Mouse (Mus musculus): ENCODE results near the gene Slc9a3. TPM values are rescaled to one million over a fixed set of nuclear protein-coding genes. Genes with fewer than 3 reads are reported as not detected.
A peak's percentile ranks its signal among the peaks of the same experiment; 100 is the strongest.

Slc9a3 gene
- total RNA-seq, 4 experiments from 2014 or later = 2.0 to 2.7 (median 2.4) TPM

DNA sequence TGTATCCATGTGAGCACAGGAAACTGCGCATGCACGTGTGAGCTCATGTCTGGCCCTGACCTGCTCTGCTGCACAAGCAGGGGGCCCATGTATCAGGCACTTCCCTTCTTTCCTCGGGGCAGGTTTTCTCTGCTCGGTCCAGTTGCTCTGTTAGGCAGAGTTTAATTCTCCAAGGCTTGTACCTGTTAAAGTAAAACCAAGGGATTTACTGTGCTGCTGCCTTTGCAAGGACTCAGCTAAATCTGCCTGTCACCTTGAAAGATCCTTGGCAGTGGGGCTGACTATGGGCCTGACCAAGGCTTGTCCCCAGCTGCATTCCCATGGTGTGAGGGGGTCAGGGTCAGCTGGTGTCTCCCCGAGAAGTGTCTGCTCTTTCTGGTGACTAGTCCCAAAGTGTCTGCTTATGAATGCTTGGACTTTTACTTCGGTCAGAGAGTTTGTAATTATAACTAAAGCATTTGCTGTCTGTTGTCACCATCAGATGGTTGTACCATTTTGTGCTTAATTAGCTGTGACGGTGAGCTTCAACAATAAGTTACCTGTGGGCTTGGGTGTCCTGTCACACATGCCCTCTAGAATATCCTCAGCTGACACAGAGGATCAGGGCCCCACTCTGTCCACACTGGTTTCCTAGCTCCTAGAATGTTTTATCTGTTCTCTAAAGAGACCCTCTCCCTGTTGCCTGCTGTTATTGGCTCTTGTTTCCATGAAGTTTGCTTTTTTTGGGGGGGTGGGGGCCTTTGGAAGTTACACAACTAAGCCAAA is 23.0 kb downstream of the Slc9a3 start:
- no peak for DNase-seq (ENCODE audit: low spot score in 2 of 2)

DNA sequence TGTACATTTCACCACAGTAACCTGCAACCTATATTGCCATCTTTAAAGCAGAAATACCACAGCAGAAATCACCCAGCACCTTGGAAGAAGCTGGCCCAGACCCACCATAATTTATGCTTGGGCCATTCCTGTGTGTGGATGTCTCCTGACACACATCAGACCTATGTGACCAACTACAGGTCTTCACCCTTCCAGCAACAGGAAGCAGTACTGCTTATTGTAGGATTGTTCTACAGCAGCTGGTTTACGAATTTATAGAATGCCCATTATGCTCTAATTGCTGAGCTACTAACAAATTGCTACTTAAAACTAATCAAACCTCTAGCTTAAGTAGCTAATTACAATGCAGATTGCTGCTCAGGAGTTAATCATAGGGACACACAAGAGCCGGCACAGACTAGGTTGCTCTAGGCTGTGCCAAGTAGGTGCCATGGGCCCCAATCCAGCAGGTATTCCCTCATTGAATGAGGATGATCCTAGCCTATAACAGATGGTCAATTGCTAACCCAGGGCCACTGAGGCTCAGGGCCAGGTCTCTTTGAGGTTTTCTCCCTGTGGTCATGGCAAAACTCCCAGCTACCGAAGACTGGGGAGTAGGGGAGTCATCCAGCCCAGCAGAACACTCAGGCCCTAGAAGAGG is 24.8 kb downstream of the Slc9a3 start:
- no peak for DNase-seq (ENCODE audit: low spot score in 2 of 2)

DNA sequence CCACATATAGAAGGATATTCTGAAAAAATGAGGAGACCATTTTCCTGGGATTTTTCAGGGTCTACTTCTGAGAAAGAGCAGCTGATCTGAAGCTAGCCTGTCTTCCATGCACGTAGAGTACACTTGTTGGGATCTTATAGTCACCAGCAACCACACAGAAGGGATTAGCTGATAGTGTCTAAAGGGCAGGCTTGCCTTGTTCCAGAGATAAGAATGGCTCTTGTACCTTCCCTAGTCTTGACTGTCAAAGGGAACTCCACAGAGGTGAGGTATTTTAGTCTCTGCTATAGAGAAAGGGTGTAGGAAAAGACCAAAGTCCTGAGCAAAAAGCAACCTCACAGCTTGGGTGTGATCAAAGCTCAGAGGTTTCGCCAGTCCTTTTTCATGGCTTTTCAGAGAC is 26.1 kb downstream of the Slc9a3 start:
- no peak for DNase-seq (ENCODE audit: low spot score in 2 of 2)

DNA sequence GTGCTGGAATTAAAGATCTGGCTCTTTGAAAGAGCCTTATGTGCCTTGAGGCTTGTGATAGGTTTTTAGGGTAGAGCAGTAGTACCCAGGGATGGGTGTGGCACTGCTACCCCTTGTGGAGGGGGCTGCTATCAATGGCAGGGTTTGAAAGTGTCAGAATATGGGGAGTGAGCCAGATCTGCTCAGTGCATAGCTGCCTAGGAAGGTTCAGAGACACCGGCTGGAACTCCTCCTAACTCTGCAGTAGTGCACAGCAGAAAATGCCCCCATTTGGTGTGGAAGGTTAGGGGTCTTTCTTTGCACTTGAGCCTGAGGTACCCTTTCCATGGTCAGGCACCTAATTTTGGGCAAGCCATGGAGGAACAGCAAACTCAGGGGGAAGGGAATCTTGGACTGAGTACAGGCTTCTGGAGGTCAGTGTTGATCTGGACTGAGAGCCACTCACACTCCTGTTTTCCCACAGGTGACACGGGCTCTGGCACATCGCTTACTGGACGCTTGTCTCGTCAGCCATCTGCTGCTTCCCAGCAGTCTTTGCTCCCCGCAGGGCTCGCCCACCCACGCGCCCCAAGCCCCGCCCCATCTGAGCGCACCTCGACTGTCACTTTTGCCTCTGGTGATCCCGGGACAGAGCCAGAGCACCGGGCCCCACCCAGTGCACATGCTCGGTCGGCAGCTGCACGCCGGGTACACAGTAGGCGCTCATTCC is 45.2 kb downstream of the Slc9a3 start:
- peak; percentile 23 to 28 for DNase-seq (ENCODE audit: low spot score in 2 of 2)

DNA sequence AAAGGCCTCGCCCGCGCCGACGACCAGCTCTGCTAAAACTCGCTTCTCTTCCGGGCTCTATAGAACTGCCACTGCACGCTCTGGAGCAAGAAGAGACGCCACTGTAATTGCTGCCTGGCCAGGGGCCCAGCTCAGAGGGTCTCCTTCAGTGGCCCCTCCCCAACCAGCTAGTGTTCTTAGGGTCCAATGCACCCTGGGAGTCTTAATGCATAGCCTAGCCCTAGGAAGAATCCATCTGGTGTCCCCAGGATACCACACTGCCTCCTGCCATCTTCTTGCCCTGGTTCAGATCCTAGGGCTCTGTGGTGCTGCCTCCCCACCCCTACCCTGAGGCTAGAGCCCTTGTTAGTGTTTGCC is 45.8 kb downstream of the Slc9a3 start:
- DNase-seq (ENCODE audit: low spot score in 2 of 2) = no peak

DNA sequence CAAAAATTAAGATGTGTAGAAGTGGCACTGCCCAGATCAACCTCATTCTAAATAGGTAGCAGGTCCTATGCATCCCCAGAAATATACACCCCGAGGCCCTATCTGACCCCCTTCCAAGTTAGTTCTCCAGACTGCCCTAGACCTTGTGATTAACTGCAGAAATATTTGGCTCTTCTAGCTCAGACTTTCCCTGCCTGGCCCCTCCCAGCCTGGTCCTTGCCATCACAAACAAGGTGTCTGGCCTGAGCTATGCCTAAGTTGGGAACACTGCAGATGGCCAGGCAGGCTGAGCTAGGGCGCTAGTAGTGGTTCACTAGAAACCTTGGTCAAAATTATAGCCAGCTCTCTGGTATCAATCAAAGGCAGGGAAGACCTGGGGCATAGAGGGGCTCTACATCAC is 46.2 kb downstream of the Slc9a3 start:
- DNase-seq (ENCODE audit: low spot score in 2 of 2) = no peak

DNA sequence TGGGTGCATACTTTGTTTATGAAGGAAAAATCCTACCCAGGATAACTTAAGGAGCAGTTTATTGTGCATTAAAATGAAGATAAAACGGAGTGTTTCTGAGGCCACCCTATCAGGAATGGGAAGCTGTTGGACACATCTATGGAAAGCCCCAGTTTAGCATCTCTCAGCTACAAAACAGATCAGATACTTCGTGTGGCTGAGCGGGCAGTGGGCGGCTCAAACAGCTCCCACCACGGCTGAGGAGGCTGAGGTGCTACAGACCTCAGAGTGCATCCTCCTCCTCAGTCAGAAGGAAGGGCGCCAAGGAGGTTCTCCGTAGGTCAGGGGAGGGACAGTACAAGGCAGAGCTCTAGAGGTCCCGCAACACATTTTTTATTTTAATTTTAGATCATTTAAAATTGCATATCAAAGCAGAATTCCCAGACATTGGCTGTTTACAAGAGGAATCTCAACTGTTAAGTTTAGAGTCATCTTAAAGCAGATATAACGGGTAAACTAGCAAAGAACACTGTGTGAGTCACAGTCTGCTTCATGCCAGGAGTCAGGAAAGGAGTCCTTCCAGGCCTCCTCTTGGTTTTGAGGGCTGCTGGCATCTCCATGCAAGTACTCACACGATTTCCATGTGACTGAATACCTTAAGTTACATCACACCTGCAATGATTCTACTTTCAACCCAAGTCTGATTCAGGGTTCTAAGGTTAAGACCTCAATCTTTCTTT is 48.3 kb downstream of the Slc9a3 start:
- no peak for DNase-seq (ENCODE audit: low spot score in 2 of 2)

DNA sequence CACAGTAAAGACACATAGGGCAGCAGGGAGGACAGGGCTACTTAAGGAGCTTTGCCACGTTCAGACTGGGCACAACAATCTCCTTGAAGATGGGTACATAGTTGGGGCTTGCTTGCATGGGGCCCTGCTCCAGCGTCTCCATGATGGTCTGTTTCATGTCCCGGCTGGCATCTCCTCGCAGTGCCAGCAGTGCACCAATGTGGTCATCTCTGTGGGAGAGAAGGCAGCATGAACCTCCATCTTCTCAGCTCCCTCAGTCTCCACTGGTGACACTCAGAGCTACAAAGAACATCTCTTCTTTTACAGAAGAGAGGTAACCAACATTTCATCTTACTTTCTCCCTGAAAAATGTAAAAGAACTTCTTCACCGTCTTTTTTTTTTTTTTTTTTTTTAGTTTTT is 50.8 kb downstream of the Slc9a3 start:
- no peak for DNase-seq (ENCODE audit: low spot score in 2 of 2)

DNA sequence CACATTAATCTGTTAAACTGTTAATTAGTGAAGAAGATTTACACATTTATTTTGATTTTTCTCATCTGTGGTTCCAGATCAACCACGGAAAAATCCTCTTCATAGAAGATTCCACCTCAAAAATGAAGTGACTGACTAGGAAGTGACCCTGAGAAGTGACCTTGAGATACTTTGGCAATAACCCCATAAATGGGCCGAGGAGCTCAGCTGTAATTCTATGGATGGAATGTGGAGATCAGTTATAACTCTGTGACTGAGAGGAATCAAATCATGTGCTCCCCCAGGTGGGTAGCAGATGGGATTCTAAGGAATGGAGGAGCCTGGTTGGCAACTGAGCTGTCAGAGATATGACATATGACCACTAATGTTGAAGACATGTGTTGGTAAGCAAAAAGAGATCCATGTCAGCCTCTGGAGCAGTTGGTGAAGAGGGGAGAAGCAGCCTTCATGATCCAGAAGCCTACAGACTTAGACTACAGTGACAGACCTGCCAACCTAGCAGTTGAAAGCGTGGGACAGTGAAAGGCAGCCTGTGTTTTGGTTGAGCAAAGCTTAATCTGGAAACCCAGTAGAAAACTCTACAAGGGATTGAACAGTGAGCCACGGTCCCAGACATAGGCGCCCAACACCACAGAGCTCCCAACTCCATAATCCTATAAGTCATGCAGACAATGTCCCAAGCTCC is 61.9 kb downstream of the Slc9a3 start:
- DNase-seq (ENCODE audit: low spot score in 2 of 2) = no peak

DNA sequence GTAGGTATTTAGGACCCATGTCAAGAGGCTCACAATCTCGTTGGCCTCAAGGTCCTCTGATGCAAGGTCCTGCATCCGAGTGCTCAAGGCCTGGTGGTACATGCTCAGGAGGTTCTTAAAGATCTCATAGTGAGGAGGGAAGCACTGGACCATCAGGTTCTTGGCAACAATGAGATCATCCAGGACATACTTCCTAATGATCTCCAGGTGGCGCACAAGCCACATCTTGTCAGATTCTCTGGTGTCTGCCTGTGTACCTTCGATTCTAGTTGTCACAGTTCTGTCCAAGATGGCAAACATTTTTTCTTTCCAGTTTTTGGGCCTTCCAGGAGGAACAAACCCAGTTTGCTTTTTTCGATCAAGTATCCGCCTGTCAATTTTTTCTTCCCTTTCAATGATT is 71.4 kb downstream of the Slc9a3 start:
- DNase-seq (ENCODE audit: low spot score in 2 of 2) = no peak

DNA sequence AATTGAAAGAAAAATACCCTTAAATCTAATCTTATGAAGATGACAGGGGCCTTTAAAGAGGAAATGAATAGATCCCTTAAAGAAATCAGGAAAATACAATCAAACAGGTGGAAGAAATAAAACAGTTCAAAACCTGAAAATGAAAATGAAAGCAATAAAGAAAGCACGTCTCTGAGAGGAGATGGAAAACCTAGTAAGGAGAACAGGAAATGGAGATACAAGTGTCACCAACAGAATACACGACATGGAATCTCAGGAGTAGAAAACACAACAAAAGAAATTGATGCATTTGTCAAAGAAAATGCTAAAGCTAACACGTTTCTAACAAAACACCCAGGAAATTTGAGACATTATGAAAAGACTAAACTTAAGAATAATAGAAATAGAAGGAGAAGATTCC is 75.2 kb downstream of the Slc9a3 start:
- DNase-seq (ENCODE audit: low spot score in 2 of 2) = no peak

DNA sequence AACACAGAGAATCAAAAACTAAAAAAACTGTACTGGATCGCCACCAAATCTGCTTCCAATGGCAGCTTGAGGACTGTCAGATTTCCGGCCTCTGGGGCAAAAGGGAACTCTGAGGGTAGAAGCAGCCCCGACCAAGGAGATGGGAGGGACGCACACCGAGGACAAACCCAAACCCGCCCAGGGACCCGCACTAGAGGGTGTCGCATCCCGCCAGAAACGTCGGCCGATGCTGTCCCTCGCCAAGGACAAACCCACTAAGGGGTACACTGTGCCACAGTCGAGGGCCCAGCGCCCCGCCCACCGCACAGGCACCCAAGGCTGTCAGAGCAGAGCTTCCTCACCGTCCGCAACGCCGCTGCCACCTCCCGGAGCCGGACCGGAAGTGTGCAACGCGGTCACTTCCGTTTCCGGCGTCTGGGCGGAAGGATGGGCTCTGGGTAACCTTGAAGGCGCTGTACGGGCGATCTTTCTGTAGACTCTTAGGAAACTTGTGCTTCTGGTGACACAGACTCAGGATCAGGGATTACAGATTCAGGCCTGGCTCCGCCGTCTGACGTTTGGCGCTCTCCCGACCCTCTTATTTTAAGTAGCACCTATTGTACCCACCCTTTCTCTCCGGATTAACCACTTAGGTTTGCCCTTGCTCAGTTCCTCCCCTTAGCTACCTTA is 87.2 kb downstream of the Slc9a3 start, which contains the start of gene Exoc3:
Gene Exoc3 (minus strand): TSS at position 416 of the 669 bp plus-strand sequence.
- DNase-seq (ENCODE audit: low spot score in 2 of 2) = peak; percentile 82 to 86

DNA sequence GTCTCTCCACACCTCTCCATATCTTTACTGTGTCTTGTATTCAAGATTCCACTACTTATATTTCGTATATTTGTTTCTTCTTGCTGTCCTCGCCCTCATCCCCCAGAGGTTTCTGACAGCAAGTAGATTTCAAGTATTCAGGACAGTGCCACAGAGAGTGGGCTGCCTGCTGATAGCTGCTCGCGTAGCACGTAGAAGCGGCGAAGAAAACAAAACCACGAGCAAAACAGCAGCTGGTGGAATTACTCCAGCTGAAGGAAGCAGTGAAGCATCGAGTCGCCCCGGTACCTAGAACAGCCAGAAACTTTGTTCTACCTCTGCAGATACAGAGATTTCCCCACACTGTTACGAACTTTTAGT is 87.7 kb downstream of the Slc9a3 start:
- DNase-seq (ENCODE audit: low spot score in 2 of 2) = peak in 1 of 2 experiments; percentile 23

DNA sequence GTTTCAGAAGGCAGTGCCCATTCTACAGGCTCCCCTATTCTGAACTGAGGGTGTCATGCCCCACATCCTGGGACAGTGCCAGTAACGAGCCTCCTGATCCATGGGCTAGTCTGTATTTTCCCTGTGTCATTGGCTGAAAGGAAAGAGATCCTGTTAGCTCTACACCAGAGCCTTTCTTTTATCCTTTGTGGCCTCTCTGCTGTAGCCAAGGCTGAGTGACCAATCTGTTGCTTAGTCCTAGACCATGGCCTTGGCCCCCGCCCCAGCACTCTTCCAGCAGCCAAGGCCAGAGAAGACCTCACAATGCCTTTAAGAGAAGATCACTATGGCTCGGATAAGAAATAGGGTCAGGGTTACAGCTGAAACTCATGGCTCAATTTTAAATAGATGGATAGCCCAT is 97.2 kb downstream of the Slc9a3 start:
- no peak for DNase-seq (ENCODE audit: low spot score in 2 of 2)

Other genes starting within 250 kb of the Slc9a3 start
- gene Trip13, start 183.7 kb upstream of the Slc9a3 start, total RNA-seq (2022) = 1 to 10 TPM in 1 of 4 experiments, under 1 TPM in 3; 0.37 to 2.4 (median 0.70) TPM
- 10 to 100 TPM; 75.5 to 86.0 (median 76.3) TPM for gene Brd9, start 183.6 kb upstream of the Slc9a3 start, total RNA-seq (2022)
- gene Zdhhc11, start 157.6 kb upstream of the Slc9a3 start, total RNA-seq (2022) = not detected
- gene Tppp, start 112.0 kb upstream of the Slc9a3 start, total RNA-seq (2022) = 100 to 1,000 TPM; 315 to 345 (median 329) TPM
- gene Cep72, start 59.2 kb upstream of the Slc9a3 start, total RNA-seq (2022) = 1 to 10 TPM; 2.6 to 3.7 (median 2.9) TPM
- gene Exoc3, start 87.3 kb downstream of the Slc9a3 start, total RNA-seq (2022) = 10 to 100 TPM; 76.1 to 77.0 (median 76.6) TPM
- gene Ahrr, start 170.9 kb downstream of the Slc9a3 start, total RNA-seq (2022) = 1 to 10 TPM in 3 of 4 experiments, under 1 TPM in 1; 0.85 to 2.0 (median 1.2) TPM
- gene Pdcd6, start 196.1 kb downstream of the Slc9a3 start, total RNA-seq (2022) = 10 to 100 TPM; 80.1 to 87.1 (median 82.4) TPM
- gene Sdha, start 228.8 kb downstream of the Slc9a3 start, total RNA-seq (2022) = 100 to 1,000 TPM; 345 to 381 (median 357) TPM
- gene Ccdc127, start 228.9 kb downstream of the Slc9a3 start, total RNA-seq (2022) = 10 to 100 TPM; 78.1 to 94.3 (median 82.4) TPM
- under 1 TPM; 0.11 to 0.35 (median 0.19) TPM for gene Lrrc14b, start 242.5 kb downstream of the Slc9a3 start, total RNA-seq (2022)